Mouse (Mus musculus) intestine, postnatal 0 days (tissue): ENCODE measurements around the gene Olfr1434. TPM values are rescaled to one million over a fixed set of nuclear protein-coding genes. Genes with fewer than 3 reads are reported as not detected.
"Not testable (repeated sequence)": the region's sequence is repeated elsewhere in the genome, so short reads cannot be mapped to it uniquely, and the experiment has no call there.

Experiments used
- ATAC-seq: fragments of 200-750 bp; cut with Nextera tagmentation; 2 replicates; pipeline ENCODE4 v1.8.0; 2017; ENCODE audit warnings: mild to moderate bottlenecking, moderate TSS enrichment, moderate library complexity
- H3K27ac ChIP-seq: fragments of 300-500 bp; sonication (generic); 2 replicates; pipeline ENCODE4 v1.5.1; 2014; ENCODE audit warnings: mild to moderate bottlenecking, low read depth, low read length, moderate library complexity
- H3K27me3 ChIP-seq: fragments of 300-500 bp; sonication (generic); replicated peaks from 2 replicates; pipeline ENCODE4 v1.6.1; 2014; ENCODE audit warnings: low read length, mixed read lengths; ENCODE audit not compliant: control insufficient read depth, insufficient read depth
- H3K36me3 ChIP-seq: fragments of 300-500 bp; sonication (generic); 2 replicates; pipeline ENCODE4 v1.6.1; 2014; ENCODE audit warnings: mild to moderate bottlenecking, moderate library complexity; ENCODE audit not compliant: control insufficient read depth, insufficient read depth
- H3K4me1 ChIP-seq: fragments of 300-500 bp; sonication (generic); replicated peaks from 2 replicates; pipeline ENCODE4 v1.6.1; 2014; ENCODE audit warnings: antibody characterized with exemption, low read length, mixed read lengths; ENCODE audit not compliant: control insufficient read depth, insufficient read depth
- H3K4me2 ChIP-seq: fragments of 300-500 bp; sonication (generic); replicated peaks from 2 replicates; pipeline ENCODE4 v1.6.1; 2014; ENCODE audit warnings: low read depth, mild to moderate bottlenecking, moderate library complexity
- H3K4me3 ChIP-seq: fragments of 300-500 bp; sonication (generic); 2 replicates; pipeline ENCODE4 v1.5.1; 2014; ENCODE audit warnings: low read depth, low read length
- H3K9ac ChIP-seq: fragments of 300-500 bp; sonication (generic); 2 replicates; pipeline ENCODE4 v1.6.1; 2014; ENCODE audit warnings: mild to moderate bottlenecking, low read depth, low read length
- H3K9me3 ChIP-seq: fragments of 300-500 bp; sonication (generic); 2 replicates; pipeline ENCODE4 v1.6.1; 2016; ENCODE audit warnings: mixed run types; ENCODE audit not compliant: control insufficient read depth
- CTCF ChIP-seq: sonication (generic); IDR thresholded peaks from 2 replicates; pipeline ENCODE4 v1.5.1; 2016; ENCODE audit warnings: low read depth, mild to moderate bottlenecking, control low read depth, antibody characterized with exemption, moderate library complexity
- WGBS: fragments of 180-500 bp; shearing (Covaris S2); extraction: QIAGEN DNeasy Blood & Tissue Kit; methylation state at CpG from one replicate; pipeline ENCODE4 v1.1.7; 2014; 5-methylcytosine and 5-hydroxymethylcytosine counted together
- polyA plus RNA-seq: library from polyadenylated mRNA; unstranded; fragments of >200 nt; fragmentation: Nextera tagmentation; extraction: Ambion mirVana; gene quantifications from 2 replicates; pipeline ENCODE4 v1.2.1, GENCODE M21; 2015

Gene Olfr1434
- polyA plus RNA-seq, result not detected in 2 replicates

DNA sequence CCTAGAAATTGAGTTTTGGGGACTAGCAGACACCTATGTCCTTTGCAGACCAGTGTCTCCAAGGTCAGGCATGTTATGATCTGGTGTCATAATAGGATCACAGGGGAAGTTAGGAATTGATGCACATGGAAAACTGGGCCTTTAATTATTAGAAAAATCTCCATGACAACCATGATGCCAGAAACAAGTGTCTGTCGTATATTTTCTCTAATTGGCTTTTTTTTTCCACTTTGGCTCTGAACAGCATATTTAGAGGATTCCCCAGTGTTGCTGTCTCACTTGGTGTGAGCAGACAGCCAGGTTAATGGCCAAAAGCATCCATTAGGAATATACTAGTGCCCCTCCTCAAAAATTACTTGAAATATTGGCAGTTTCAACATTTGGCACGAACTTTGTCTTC lies at the start of gene Olfr1434:
Gene Olfr1434, plus strand, starts transcription at position 301 of the 400 bp plus-strand sequence.
- Histone ChIP-seq H3K4me3 (no peak within 1 kb of the TSS), H3K36me3 (no peaks in the 10 kb centered on the region), H3K27ac (no peak within 1 kb of the TSS), H3K27me3 (no peaks in the 10 kb centered on the region), H3K4me2 (no peak within 1 kb of the TSS), H3K4me1 (no peaks in the 10 kb centered on the region), H3K9me3 (no peaks in the 10 kb centered on the region), H3K9ac (no peak within 1 kb of the TSS)
- TF ChIP-seq CTCF, result no peak
- WGBS, result 68% methylated on average over 2 of the region's 2 CpGs
- no peak for ATAC-seq

- not testable (repeated sequence) for ATAC-seq, H3K4me1 ChIP-seq, H3K9me3 ChIP-seq
Measured at GRCm38 (mm10) chr19:12232496-12232895, 47.2 kb upstream of the Olfr1434 start, which contains the start of gene Olfr1432. Gene Olfr1432, minus strand, starts transcription at chr19:12232596.

GRCm38 (mm10) chr19:12241559-12241958 lies 38.1 kb upstream of the Olfr1434 start, which contains the start of gene Olfr262:
Gene Olfr262, minus strand, starts transcription at chr19:12241659.
- no peak within 1 kb of the TSS for H3K4me2 ChIP-seq
- H3K27ac ChIP-seq, result no peak within 1 kb of the TSS
- 82% methylated on average over 1 of the region's 1 CpGs for WGBS
- H3K36me3 ChIP-seq, result no peaks in the 10 kb centered on the region
- H3K9me3 ChIP-seq, result no peaks in the 10 kb centered on the region
- H3K4me1 ChIP-seq, result no peaks in the 10 kb centered on the region
- ATAC-seq, result no peak
- H3K4me3 ChIP-seq, result no peak within 1 kb of the TSS
- H3K9ac ChIP-seq, result no peak within 1 kb of the TSS
- no peaks in the 10 kb centered on the region for H3K27me3 ChIP-seq
- TF ChIP-seq CTCF, result no peak

More at GRCm38 (mm10) chr19:12232496-12232895, 47.2 kb upstream of the Olfr1434 start, which contains the start of gene Olfr1432:
- not testable (repeated sequence) for H3K9ac ChIP-seq, H3K36me3 ChIP-seq, H3K4me3 ChIP-seq, H3K27ac ChIP-seq, H3K4me2 ChIP-seq, H3K27me3 ChIP-seq

GRCm38 (mm10) chr19:12260732-12261131 lies 18.9 kb upstream of the Olfr1434 start, which contains the start of gene Olfr235:
Gene Olfr235, plus strand, starts transcription at chr19:12261032.
- ATAC-seq, result no peak
- no peak within 1 kb of the TSS for H3K4me3 ChIP-seq
- 51% methylated on average over 1 of the region's 1 CpGs for WGBS
- H3K9ac ChIP-seq, result no peak within 1 kb of the TSS
- H3K27ac ChIP-seq, result no peak within 1 kb of the TSS
- no peaks in the 10 kb centered on the region for H3K27me3 ChIP-seq
- no peak for TF ChIP-seq CTCF
- no peaks in the 10 kb centered on the region for H3K36me3 ChIP-seq
- H3K9me3 ChIP-seq, result no peaks in the 10 kb centered on the region
- H3K4me1 ChIP-seq, result no peaks in the 10 kb centered on the region
- H3K4me2 ChIP-seq, result no peak within 1 kb of the TSS

DNA sequence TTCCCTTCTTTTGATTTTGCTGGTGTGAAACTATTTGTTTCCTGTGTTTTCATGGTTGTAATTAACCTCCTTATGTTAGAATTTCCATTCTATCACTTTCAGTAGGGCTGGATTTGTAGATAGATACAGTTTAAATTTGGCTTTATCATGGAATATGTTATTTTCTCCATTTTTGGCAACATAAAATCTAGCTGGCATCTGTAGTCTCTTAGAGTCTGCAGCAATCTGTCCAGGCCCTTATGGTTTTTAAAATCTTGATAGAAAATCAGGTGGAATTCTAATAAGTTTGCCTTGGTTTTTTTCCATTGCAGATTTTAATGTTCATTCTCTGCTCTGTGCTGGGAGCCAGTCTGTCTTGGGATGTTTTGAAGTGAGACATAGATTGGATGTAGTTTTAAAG lies 13.3 kb downstream of the Olfr1434 start:
- H3K36me3 ChIP-seq, result no peaks in the 10 kb centered on the region
- no peak overlapping the region for H3K4me3 ChIP-seq
- TF ChIP-seq CTCF, result no peak
- H3K9ac ChIP-seq, result no peak overlapping the region
- no peak overlapping the region for H3K4me2 ChIP-seq
- no peak for ATAC-seq
- no peak overlapping the region for H3K27ac ChIP-seq
- no peaks in the 10 kb centered on the region for H3K9me3 ChIP-seq
- no peaks in the 10 kb centered on the region for H3K27me3 ChIP-seq
- no peaks in the 10 kb centered on the region for H3K4me1 ChIP-seq

GRCm38 (mm10) chr19:12299030-12299429 lies 19.4 kb downstream of the Olfr1434 start, which contains the start of gene Olfr1436:
Gene Olfr1436, minus strand, starts transcription at chr19:12299130.
- not testable (repeated sequence) for H3K27me3 ChIP-seq, H3K9me3 ChIP-seq, H3K4me2 ChIP-seq, ATAC-seq, H3K27ac ChIP-seq, H3K4me1 ChIP-seq, H3K9ac ChIP-seq, H3K4me3 ChIP-seq, H3K36me3 ChIP-seq
- WGBS, result 79% methylated on average over 1 of the region's 1 CpGs

DNA sequence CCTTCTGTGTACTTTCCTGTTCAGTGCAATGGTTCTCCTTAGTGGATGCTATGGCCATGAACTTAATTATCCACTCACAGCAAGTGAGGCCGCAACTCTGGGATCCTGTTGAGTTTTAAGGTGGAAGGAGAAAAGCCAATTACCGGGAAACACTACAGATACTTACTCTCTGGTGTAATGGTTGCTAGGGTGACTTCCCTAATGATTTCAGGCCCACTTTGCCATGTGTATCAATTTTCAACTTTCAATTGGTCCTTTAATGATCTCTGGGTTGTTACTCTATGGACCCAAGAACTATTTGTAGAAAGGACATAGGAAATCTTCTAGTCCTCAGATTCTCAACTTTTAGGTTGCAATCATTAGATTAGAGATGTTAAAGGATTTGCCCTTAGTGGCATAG lies 45.3 kb downstream of the Olfr1434 start, which contains the start of gene Olfr1437:
Gene Olfr1437, minus strand, starts transcription at position 101 of the 400 bp plus-strand sequence.
- TF ChIP-seq CTCF, result no peak
- Histone ChIP-seq H3K36me3 (no peaks in the 10 kb centered on the region), H3K4me2 (no peak within 1 kb of the TSS), H3K27ac (no peak within 1 kb of the TSS), H3K9me3 (no peaks in the 10 kb centered on the region), H3K4me3 (no peak within 1 kb of the TSS), H3K27me3 (no peaks in the 10 kb centered on the region), H3K4me1 (no peaks in the 10 kb centered on the region), H3K9ac (no peak within 1 kb of the TSS)
- ATAC-seq, result no peak
- 90% methylated on average over 2 of the region's 2 CpGs for WGBS

Other genes starting within 250 kb of the Olfr1434 start
- not detected in 2 replicates for gene Olfr1423, start 238.5 kb upstream of the Olfr1434 start, polyA plus RNA-seq
- gene Olfr1424, start 217.2 kb upstream of the Olfr1434 start, polyA plus RNA-seq, result not detected in 2 replicates
- not detected in 2 replicates for gene Olfr1425, start 202.1 kb upstream of the Olfr1434 start, polyA plus RNA-seq
- not detected in 2 replicates for gene Olfr1426, start 187.8 kb upstream of the Olfr1434 start, polyA plus RNA-seq
- gene Olfr1427, start 176.5 kb upstream of the Olfr1434 start, polyA plus RNA-seq, result not detected in 2 replicates
- not detected in 2 replicates for gene Olfr1428, start 164.0 kb upstream of the Olfr1434 start, polyA plus RNA-seq
- gene Olfr76, start 156.7 kb upstream of the Olfr1434 start, polyA plus RNA-seq, result not detected in 2 replicates
- gene Olfr1555-ps1, start 109.7 kb upstream of the Olfr1434 start, polyA plus RNA-seq, result 0.05 TPM in 1 of 2 replicates, not detected in the other
- gene Olfr1431, start 79.2 kb upstream of the Olfr1434 start, polyA plus RNA-seq, result not detected in 2 replicates
- not detected in 2 replicates for gene Olfr1432, start 47.3 kb upstream of the Olfr1434 start, polyA plus RNA-seq
- gene Olfr262, start 38.2 kb upstream of the Olfr1434 start, polyA plus RNA-seq, result not detected in 2 replicates
- not detected in 2 replicates for gene Olfr235, start 18.8 kb upstream of the Olfr1434 start, polyA plus RNA-seq
- gene Olfr1436, start 19.3 kb downstream of the Olfr1434 start, polyA plus RNA-seq, result not detected in 2 replicates
- not detected in 2 replicates for gene Olfr1437, start 45.2 kb downstream of the Olfr1434 start, polyA plus RNA-seq
- gene Olfr1438-ps1, start 56.1 kb downstream of the Olfr1434 start, polyA plus RNA-seq, result not detected in 2 replicates
- gene Olfr1440, start 107.4 kb downstream of the Olfr1434 start, polyA plus RNA-seq, result not detected in 2 replicates
- not detected in 2 replicates for gene Olfr1441, start 137.6 kb downstream of the Olfr1434 start, polyA plus RNA-seq
- gene Pfpl, start 148.1 kb downstream of the Olfr1434 start, polyA plus RNA-seq, result not detected in 2 replicates
- 2.2 and 2.7 TPM in 2 replicates for gene Mpeg1, start 180.9 kb downstream of the Olfr1434 start, polyA plus RNA-seq
- 4.9 and 5.5 TPM in 2 replicates for gene Dtx4, start 221.6 kb downstream of the Olfr1434 start, polyA plus RNA-seq